Mouse (Mus musculus): ENCODE results near the gene Cyp4x1.
"Not testable (repeated sequence)": the region's sequence is repeated elsewhere in the genome, so short reads cannot be mapped to it uniquely, and the experiment has no call there.

Cyp4x1 gene

DNA sequence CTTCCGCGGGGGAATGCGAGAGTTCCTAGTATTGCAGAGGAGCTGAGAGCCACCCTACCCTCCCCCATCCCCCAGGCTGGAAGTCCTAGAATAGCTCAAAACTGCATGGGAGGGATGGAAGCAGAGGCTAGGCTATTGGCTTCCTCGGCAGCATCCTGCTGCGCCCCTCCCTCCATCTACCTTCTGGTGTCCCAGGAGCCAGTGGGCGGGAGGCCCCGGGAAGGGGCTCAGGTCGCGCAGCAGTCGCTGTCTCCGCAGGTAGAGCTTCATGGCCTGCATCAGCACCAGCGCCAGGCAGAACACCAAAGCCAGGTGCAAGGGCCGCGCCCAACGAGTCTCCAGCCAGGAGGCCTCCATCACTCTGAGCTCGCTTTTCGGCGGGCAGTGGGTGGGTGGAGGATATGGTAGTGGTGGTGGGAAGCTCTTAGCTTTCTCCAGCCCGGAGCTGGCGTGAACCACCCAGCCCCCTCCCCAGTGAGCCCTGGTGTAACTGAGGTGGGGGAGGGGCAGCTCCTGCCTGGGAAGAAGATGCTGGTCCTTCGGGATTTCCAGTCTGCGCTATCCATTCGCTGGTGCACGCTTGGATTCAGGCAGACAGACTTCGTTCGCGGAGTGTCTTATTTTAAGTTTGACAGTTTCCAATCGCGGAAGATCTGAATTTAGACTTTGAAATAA lies at the start of gene Cyp4x1:
Gene Cyp4x1, minus strand, starts transcription at position 661 of the 675 bp plus-strand sequence.
- no peak for DNase-seq (ENCODE audit: low spot score)

DNA sequence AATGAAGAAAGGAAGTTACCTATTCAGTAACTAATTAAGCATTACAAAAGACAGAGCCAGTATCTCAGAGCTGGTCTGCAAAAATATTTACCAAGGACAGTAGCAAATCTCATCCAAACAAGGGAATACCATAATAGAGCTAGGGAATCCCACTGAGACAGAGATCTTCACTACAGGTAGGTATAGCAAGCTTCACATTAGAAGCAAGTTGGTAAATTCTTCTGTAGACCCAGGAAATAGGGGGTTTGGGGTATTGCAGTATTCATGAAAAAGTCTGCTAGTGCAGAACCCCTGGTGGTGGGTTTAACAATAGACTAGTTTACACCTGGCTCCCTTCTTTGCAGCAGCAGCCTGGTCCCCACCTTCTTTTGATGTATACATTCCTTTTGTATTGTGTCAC lies 42.1 kb upstream of the Cyp4x1 start:
- not testable (repeated sequence) for DNase-seq (ENCODE audit: low spot score)

DNA sequence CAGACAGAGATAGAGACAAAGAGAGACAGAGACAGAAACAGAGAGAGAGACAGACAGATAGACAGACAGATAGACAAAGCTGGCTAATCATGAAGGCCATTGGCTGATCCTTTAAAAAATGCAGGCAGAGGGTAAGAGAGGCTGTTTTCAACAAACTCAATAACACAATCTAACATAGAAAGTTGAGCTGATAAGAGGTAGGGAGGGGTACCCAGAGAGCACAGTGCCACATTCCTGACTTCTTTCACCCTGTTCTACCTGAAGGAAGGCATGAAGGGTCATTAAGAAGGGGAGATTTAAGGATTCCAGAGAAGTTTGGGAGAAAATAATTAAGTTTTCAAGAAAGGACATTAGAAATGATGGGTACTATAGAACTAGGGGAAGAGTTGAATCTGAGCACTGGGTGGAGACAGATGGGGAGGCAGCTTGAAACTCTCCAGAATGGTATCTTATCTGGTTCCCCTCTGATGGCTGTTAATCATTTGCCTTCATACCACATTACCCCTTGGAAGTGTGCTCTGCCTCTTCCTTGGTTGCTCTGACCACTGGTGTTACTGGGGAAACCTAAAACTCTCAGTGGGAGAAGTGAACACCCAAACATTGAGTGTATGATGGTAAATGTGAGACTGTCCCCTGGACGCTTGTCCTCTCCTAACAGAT lies 40.7 kb upstream of the Cyp4x1 start:
- DNase-seq (ENCODE audit: low spot score): no peak

DNA sequence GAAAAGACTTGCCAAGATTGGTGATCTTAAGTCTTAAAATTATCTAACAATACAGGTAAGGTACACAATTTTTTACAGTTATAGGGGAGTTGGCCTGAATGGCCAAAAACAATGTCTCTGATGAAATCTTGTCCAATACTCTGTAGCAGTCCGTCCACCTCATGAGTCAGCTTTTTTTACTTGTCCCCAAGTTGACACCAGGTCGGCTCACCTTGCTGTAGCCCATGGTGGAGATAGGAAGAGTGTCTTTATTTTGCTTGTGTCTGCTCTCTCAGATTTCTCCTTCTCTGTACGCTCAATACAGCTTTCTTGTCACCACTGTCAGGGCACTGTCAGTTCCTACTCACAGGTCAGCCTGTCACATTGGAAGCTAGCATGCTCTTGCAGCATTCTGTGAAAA lies 24.9 kb upstream of the Cyp4x1 start:
- not testable (repeated sequence) for DNase-seq (ENCODE audit: low spot score)

DNA sequence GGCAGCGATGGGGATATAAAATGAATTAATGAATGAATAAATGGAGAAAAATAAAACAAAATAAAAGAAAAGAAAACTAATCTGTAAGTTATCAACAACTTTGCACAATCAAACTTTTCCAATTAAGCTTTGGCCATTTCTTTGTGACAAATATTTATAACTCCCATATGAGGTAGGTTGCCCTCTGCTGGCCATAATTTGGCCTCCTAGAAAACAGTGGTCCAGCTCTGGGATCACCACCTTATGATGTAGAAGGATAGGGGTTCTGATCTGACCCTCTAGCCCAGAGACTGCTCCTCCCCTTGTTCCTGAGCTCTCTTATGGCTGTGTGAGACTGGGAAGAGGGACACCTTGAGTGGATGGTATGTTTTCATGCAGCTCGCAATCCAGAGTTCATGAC lies 20.6 kb upstream of the Cyp4x1 start:
- DNase-seq (ENCODE audit: low spot score): no peak

DNA sequence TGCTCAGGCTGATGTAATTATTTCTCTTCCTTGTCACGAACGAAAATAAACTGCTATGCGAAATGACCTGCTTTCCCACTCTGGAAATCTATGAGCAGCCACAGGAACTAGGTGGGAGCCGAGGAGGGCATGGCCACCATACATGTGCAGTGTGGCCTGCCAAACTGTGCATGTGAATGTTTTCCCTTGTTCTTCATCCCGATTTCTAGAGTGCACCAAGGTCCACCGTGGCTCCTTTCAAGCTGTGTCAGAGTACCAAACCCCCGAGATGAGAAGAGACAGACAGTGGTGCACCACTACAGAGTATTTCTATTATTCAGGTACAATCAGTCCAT lies 182 bp upstream of the Cyp4x1 start:
- DNase-seq (ENCODE audit: low spot score): no peak

DNA sequence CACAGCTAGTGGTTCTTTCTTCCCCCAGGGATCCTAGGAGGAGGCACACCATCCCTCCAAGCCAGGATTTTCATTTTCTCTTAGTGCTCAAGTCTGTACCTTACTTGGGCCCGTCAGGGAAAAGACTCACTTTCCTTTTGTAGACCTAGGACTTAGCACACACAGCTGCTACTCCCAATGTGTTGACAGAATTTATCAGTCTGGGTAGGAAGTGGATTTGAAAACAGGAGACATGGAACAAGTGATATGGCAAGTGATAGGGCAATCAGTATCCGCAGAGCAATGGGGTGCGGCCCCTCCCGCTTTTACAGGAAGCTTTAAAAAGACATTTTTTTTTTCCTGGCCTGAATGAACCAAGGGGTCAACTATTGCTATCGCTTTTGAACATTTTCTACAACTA lies 996 bp downstream of the Cyp4x1 start:
- no peak for DNase-seq (ENCODE audit: low spot score)

DNA sequence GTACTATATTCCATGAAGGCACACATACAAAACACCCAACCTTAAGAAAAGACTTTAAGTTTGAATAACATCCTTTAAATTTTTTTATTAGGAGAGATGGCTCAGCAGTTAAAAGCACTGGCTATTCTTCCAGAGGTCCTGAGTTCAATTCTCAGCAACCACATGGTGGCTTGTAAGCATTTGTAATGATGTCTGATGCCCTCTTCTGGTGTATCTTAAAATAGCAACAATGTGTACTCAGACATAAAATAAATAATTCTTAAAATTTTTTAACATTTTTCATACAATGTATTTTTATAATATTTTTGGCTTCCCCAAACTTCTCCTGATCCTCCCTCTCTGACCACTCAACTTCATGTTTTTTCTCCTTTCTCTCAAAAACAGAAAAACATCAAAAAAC lies 9.4 kb downstream of the Cyp4x1 start:
- no peak for DNase-seq (ENCODE audit: low spot score)

DNA sequence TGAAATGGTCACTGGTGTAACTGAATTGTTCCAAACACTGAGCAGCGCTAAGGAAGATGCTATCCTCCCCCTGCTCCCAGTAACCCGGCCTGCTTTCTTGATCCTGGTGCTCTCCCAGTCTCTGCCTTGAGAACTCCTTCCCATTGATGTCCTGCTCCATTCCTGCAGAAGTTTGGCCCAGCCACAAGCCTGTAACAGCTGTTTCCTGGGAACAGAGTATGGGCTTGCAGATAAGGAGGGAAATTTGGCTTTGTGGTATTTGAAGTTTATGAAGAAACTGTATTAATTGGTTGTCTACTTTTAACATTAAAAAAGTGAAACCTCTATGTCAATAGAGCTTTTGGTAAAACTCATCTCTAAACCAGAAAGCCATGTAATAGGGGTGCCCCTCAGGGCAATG lies 10.6 kb downstream of the Cyp4x1 start:
- no peak for DNase-seq (ENCODE audit: low spot score)

DNA sequence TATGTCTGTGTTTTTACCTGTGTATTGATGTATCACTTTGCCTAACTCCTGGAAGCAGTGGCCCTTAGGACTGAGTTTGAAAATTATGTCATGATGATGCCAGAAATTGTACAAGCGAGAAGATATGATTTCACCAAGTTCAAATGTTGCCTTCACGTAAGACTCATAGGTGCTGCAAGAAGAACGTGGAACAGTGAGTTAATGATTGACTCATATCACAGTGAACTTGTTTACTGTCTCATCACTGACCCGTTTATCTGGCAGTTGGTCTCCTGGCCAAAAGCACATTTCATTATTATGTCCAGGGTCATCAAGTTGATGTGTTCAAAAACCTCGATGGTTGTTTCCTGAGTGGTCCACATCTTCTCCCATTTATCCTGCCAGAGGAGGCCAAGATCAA lies 12.5 kb downstream of the Cyp4x1 start:
- DNase-seq (ENCODE audit: low spot score): no peak

DNA sequence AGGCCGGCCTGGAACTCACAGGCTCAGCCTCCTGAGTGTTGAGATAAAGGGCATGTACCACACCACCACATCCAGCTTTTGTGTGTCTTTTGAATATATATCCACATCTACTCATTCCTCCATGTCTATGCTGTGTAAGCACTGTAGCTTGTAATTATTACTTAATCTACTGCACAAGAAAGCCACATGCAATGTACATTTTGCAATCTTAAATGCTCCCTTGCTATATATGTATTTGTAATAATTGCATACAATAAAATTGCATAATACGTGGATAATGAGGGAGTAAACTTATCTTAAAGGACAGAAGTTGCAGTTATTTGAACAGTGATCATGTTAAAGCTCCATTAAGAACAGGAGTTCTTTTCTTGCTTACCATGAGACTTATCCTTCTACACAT lies 12.9 kb downstream of the Cyp4x1 start:
- no peak for DNase-seq (ENCODE audit: low spot score)

DNA sequence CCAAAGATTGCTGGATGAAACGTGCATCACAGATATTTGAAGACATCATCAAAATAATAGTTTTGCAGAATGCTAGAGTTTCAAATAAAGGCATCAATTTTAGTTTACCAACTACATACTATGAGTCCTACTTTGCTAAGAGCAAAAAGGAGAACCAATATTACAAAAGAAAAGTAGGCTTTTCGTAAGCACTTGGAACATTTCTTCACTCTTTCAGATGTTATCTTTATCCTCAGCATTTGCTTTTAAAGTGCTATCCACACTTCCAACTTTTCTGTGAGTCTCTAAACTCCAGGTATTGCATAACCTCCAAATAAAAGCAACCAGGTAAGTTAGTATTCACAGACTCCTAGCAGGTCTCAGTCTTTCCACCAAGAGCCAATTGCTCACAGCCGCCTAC lies 14.4 kb downstream of the Cyp4x1 start:
- DNase-seq (ENCODE audit: low spot score): no peak

DNA sequence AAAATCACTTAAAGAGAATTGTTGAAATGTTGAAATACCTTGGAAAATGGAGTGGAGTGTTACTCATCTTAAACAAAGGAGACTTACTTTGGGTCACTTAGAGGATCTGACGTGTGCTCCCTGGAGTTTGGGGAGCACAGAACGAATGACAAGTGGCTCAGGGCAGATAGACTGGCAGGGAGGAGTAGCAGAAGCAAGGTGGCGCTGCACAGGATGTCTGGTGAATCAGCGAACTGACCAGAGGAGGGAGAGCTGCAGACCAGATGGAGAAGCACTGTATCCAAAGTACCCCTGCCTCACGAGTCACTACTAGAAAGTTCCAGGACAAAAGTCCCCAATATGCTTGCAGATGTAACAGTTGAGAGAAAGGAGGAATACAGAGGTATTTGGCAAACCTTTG lies 20.8 kb downstream of the Cyp4x1 start:
- no peak for DNase-seq (ENCODE audit: low spot score)

DNA sequence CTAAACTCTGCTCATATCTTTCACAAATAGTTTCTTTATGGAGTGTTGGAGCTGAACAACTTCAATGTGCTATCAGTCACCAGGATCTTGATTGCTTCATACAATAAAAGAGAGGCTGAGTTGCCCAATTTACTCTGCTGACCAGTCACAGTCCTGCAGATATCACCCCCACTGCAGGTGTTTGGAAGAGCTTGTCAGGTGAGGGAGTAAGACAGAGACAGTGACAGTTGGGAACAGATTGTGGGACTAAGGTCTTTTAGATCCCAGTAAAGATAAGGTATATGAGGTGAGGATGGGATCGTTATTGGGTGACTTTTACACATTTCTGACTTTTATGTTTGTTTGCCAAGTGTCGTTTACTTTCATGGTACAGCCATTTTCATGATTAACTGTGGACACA lies 22.9 kb downstream of the Cyp4x1 start:
- DNase-seq (ENCODE audit: low spot score): no peak

DNA sequence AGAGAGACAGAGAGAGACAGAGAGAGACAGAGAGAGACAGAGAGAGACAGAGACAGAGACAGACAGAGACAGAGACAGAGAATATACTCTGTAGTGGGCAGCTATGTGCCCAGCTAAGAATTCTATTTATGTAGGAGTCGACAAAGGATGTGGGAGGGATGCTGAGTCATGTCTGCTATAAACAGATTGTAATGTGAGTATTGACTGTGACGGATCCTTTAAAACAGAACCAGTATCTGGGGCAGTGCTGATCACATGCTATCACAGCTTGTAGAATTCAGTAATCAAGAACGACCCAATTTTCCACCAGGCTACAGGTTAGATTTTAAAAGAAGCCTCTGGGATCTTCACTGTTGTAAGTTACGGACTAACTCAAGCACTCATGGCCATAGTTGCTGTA lies 30.6 kb downstream of the Cyp4x1 start:
- DNase-seq (ENCODE audit: low spot score): no peak

DNA sequence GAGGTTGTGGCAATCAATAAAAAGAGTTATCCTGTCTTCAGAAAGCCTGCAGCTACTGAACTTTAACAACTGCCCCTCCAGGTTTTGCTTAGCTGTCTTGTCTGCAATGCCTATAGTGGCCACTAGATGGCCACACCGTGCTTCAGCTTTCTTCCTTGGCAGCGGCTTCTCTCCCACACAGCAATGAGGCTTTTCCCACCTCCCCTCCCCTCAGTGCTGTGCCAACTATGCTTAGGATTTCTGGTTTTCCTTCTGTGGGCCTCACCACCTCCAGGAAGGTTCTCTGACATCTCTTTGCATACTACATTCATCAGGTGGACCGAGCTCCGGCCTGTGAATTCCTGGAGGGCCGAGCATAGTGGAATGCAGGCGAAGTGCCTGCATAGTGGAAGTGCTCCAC lies 32.4 kb downstream of the Cyp4x1 start:
- DNase-seq (ENCODE audit: low spot score): peak; percentile 45

DNA sequence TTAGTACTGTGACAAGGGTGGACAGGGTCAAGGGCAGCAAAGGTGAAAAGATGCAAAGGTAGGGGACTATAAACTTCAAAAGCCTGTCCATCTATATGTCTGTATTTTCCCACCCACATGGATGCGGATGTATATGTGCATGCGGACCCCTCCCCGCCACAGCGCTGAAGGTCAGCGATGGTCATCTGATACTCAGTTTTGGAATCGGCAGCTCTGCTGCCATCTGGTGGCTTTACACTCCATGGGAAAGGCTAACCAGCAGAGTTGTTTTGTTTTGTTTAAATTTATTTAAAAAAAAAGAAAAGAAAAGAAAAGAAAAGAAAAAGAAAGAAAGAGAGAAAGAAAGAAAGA lies 37.0 kb downstream of the Cyp4x1 start:
- no peak for DNase-seq (ENCODE audit: low spot score)

DNA sequence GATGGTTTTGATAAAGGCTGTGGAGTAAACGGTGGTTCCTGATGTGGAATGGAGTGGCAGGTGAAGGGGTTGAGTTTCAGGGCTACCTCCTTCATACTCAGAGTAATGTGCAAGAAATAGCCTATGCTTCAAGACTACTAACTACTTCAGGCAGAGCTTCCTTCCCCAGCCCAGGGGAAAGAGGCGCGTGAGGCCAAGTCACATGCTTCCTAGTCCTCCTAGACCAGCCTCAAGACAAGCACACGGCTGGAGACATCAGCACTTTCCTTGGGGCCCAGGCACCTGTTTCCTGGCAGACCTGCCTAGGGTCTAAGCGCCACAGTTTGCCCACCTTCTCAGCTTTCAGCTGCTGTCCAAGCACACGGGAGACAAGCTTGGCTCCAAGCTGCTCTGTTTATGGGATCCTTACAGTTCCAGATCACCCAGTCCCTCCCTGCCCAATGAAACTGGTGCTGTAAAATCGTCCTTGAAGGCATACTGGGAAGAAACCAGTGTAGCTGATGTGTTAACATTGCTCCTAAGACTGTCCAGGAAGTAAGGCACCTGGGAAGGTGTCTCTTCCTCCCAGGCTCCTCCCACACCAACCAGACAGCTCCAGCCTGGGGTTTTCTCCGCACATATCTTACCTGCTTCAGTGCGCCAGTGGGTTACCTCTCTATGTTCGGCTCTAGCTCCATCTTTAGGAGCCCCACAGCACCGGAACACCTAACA lies 37.5 kb downstream of the Cyp4x1 start:
- no peak for DNase-seq (ENCODE audit: low spot score)

DNA sequence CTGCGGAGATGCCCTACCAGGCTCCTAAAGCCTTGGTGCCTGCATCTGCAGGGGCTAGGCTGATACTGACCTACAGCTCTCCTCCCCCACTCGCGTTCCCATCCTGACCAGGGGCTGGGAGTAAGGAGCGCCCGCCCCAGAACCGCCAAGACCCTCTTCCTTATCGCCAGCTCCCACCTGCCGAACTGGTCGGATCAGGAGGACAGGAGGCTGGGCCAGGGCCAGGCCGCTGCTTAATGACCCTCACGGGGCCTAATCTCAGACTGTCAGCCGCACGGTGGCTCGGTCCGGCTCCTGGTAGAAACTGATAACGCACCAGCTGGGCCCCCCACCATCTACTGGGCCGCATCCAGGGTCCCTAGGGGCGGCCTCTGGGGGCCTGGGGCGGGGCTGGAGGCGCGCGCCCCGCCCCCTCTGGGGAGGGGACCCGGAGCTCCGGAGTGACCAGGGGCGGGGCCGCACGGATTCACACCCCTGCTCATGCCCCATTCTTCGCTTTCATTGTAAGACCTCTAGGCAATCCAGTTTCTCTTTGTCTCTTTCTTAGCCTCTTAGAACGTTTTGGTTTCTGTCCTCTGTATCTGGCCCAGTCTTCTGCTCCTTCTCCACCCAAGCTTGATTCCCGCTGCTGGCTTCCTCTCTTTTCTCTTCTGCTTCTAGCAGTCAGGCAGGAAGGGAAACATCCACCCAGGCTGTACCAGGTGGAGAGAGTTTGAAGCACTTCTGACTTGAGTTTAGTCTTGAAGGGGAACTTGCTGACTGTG lies 38.2 kb downstream of the Cyp4x1 start:
- peak; percentile 25 for DNase-seq (ENCODE audit: low spot score)

DNA sequence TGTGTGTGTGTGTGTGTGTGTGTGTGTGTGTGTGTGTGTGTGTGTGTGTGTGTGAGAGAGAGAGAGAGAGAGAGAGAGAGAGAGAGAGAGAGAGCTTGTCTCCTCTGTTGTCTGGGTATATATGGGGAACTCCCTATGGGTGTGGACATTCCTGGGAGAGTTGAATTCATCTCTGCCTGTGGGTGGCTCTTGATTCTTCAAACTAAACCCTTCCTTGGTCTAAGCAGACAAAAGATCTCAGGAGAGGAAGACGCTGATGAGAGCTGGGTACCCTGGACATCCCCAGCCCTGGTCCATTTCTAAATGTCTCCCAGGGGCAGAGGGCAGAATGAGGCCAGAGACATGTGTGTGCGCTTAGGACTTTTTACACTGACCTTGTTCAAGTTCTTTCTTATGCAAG lies 40.0 kb downstream of the Cyp4x1 start:
- DNase-seq (ENCODE audit: low spot score): no peak

DNA sequence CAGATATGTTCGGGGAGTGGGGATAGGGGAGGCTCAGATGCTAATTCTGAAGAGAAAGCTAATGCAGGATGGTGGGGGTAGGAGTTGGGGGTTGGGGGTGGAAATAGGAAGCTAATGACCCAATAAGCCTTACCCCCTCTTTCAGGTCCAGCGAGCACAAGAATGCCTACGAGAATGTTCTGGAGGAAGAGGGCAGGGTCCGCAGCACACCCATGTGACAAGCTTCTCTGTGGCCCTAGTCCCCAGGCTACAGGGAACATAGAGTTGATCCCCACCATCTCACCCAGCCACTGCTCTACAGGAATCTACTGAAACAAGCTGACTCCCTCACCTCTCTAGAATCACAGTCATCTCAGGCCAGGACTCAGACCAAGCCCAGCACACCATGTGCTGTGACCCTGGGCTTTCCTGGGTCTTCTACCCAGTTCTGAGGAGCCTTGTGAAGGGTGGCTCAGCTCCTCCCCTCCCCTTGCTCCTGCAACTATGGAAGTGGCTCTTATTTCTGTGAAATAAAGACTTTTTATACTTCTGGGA lies 40.7 kb downstream of the Cyp4x1 start:
- DNase-seq (ENCODE audit: low spot score): no peak

DNA sequence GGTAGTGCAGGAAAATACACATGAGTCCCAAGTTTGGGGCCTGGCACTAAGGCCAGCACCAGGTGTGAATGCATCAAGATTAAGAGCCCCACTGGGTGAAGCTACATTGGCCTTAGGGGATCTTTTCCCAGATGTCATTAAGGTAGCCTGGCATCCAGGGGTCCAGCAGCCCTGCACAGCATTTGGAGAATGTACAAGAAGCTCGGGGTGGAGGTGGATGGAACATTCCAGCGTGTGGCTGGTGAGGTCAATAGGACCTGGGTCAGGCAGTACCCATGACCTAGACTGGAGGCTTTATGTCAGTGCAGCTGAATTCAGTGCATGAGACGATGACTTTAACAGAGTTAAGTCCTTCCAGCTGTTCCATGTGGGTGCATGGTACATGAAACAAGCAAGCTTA lies 42.3 kb downstream of the Cyp4x1 start:
- DNase-seq (ENCODE audit: low spot score): no peak

DNA sequence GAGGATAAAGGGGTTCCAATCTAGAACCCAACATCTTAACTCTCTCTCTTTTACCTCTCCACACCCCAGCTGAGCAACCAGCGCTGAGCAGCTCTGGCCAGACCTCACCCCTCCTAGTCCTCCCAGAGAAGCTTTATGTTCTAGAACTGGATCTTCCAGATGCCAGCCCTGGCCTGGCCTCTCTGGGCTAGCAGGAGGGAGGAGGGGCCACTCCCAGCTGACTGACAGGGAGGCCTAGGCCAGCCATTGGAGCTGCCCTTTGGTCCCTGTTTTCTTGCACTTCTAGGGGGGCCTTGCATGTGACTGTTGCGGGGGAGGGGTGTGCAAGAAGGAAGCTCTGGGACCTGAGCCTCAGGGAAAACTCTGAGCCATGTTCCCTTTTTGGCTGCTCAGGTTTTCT lies 43.5 kb downstream of the Cyp4x1 start:
- DNase-seq (ENCODE audit: low spot score): no peak
